Mouse (Mus musculus) MEL (cell line): ENCODE results near the gene Tmem179b.

ENCODE experiments used
- CHD2 ChIP-seq: IDR thresholded peaks from 2 replicates; pipeline ENCODE4 v1.6.1; 2011; ENCODE audit warnings: low read length, improper control_type of control experiment
- CTCF ChIP-seq, 3 experiments: IDR thresholded peaks in 2 of 3; conservative IDR thresholded peaks in 1 of 3; 2 replicates each; pipeline ENCODE4 v1.5.1; 2011 to 2012; ENCODE audit warnings: low read length in 3 of 3, low read depth in 2 of 3, mild to moderate bottlenecking in 2 of 3, improper control_type of control experiment in 1 of 3, inconsistent platforms in 1 of 3, mixed read lengths in 1 of 3, moderate library complexity in 1 of 3; ENCODE audit not compliant: control insufficient read depth in 1 of 3, insufficient read depth in 1 of 3, poor library complexity in 1 of 3, severe bottlenecking in 1 of 3
- EP300 ChIP-seq, 2 experiments: IDR thresholded peaks; 2 replicates each; pipeline ENCODE4 v1.6.1; 2011; ENCODE audit warnings: improper control_type of control experiment in 2 of 2, low read length in 2 of 2, low read depth in 1 of 2, mild to moderate bottlenecking in 1 of 2
- GATA1 ChIP-seq: IDR thresholded peaks from 2 replicates; pipeline ENCODE4 v1.6.1; 2011; ENCODE audit warnings: low read depth, low read length, improper control_type of control experiment
- HCFC1 ChIP-seq: IDR thresholded peaks from 2 replicates; pipeline ENCODE4 v1.6.1; 2012; ENCODE audit warnings: low read depth, mild to moderate bottlenecking, inconsistent platforms, low read length, improper control_type of control experiment, moderate library complexity
- MAFK ChIP-seq: IDR thresholded peaks from 2 replicates; pipeline ENCODE4 v1.6.1; 2011; ENCODE audit warnings: low read depth, mild to moderate bottlenecking, low read length, improper control_type of control experiment, borderline replicate concordance
- MAX ChIP-seq: IDR thresholded peaks from 2 replicates; pipeline ENCODE4 v1.6.1; 2011; ENCODE audit warnings: low read length, improper control_type of control experiment
- NRF1 ChIP-seq: IDR thresholded peaks from 2 replicates; pipeline ENCODE4 v1.6.1; 2014; ENCODE audit warnings: low read depth, mild to moderate bottlenecking, inconsistent platforms, low read length, improper control_type of control experiment, moderate library complexity; ENCODE audit not compliant: poor library complexity, insufficient read depth, severe bottlenecking
- POLR2A ChIP-seq, 2 experiments: IDR thresholded peaks; 2 replicates each; pipeline ENCODE4 v1.6.1; 2011 to 2012; ENCODE audit warnings: low read length in 2 of 2, mild to moderate bottlenecking in 2 of 2, control low read depth in 1 of 2, improper control_type of control experiment in 1 of 2, low read depth in 1 of 2, moderate library complexity in 1 of 2; ENCODE audit not compliant: control insufficient read depth in 1 of 2, insufficient read depth in 1 of 2, poor library complexity in 1 of 2
- POLR2AphosphoS2 ChIP-seq: IDR thresholded peaks from 2 replicates; pipeline ENCODE4 v1.6.1; 2011; ENCODE audit warnings: low read length, improper control_type of control experiment
- POLR2AphosphoS5 ChIP-seq: IDR thresholded peaks from 2 replicates; pipeline ENCODE4 v1.6.1; 2012; ENCODE audit warnings: low read depth, borderline replicate concordance, mild to moderate bottlenecking, inconsistent platforms, low read length, moderate library complexity, mixed read lengths
- TAL1 ChIP-seq: IDR thresholded peaks from 2 replicates; pipeline ENCODE4 v1.6.1; 2012; ENCODE audit warnings: mild to moderate bottlenecking, inconsistent platforms, low read length, moderate library complexity, mixed read lengths
- ZNF384 ChIP-seq: IDR thresholded peaks from 2 replicates; pipeline ENCODE4 v1.6.1; 2012; ENCODE audit warnings: low read depth, mild to moderate bottlenecking, inconsistent platforms, low read length, improper control_type of control experiment

DNA sequence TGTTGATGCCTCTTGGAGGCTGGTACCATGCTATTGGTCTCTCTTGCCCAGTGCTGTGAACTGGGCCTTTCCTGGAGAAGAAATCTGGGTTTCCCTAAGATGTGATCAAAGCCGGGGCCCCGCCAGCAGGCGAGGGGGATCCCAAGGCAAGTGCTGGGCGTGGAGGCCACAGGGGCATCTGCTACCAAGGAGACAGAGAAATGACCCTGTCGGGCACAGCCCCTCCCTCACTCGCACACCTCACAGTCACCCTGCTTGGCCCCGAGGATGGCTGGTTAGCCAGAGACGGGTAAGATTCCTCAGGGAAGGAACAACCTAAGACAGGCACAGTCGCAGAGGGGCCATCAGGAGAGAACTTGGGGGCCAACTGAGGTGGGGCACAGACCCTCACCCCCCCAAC, 8.7 kb downstream of the Tmem179b start:
- TF ChIP-seq POLR2AphosphoS2 (no peak), POLR2AphosphoS5 (no peak), POLR2A (IDR thresholded peaks at IDR 0.05; ENCODE audit: control insufficient read depth in 1 of 2, insufficient read depth in 1 of 2, low read depth in 1 of 2, low read length in 2 of 2, poor library complexity in 1 of 2) (no peak), MAX (no peak), TAL1 (no peak), EP300 (IDR thresholded peaks at IDR 0.05; ENCODE audit: low read depth in 1 of 2, low read length in 2 of 2) (no peak), ZNF384 (no peak), MAFK (no peak), CTCF (IDR thresholded peaks at IDR 0.05 in 2 of 3, conservative IDR thresholded peaks at IDR 0.05 in 1 of 3; ENCODE audit: control insufficient read depth in 1 of 3, insufficient read depth in 1 of 3, low read depth in 2 of 3, low read length in 3 of 3, poor library complexity in 1 of 3, severe bottlenecking in 1 of 3) (no peak), CHD2 (no peak), GATA1 (no peak), HCFC1 (no peak), NRF1 (no peak)
